ENCODE assay signal across 35 mouse cellular contexts in genomic region chr19:30490916-30491315, GRCm38 (mm10). TPM values are rescaled to one million over a fixed set of nuclear protein-coding genes. Genes with fewer than 3 reads are reported as not detected.
DNase-seq lines count a peak whose midpoint lies in the region; ATAC-seq and TF ChIP-seq lines count a peak whose summit lies in the region.
"Had no signal": no experiment of that assay in that cellular context is flagged by ENCODE, and none has a peak within 500 bp of the region (broad histone marks: within the 10 kb centered on the region; RNA-seq: fewer than 3 reads in every experiment).

No protein-coding gene starts in this region.

- no peak for ATAC-seq in heart, embryonic 14.5 days (ENCODE audit: insufficient number of reproducible peaks, insufficient read depth, low FRiP score, low read depth)
- ATAC-seq in lung, embryonic 14.5 days (ENCODE audit: insufficient read depth) = no peak
- ATAC-seq in common myeloid progenitor, adult 5-6 weeks (replicated peaks; ENCODE audit: low read depth, poor library complexity, severe bottlenecking) = peak; percentile 54; the same call in 1 of the 2 replicates
- ATAC-seq in hindbrain, embryonic 14.5 days (ENCODE audit: low FRiP score) = no peak
- ATAC-seq: activated CD4-positive, CD25-positive, alpha-beta regulatory T cell, adult 4 months; CD4-positive, CD25-positive, alpha-beta regulatory T cell, adult 4 months; forebrain, embryonic 14.5 days; inflammation-experienced regulatory T-cells, adult 6 months had no signal

- TF ChIP-seq POLR2A in lung, adult 2 months (IDR thresholded peaks at IDR 0.05; ENCODE audit: borderline replicate concordance, extremely low read depth, low read depth, low read length) = no peak

- H3K9ac ChIP-seq in heart, embryonic 14.5 days (ENCODE audit: low read length) = no peak overlapping the region
- no peak overlapping the region for H3K9ac ChIP-seq in lung, embryonic 14.5 days
- no peak overlapping the region for H3K9ac ChIP-seq in hindbrain, embryonic 14.5 days
- H3K9ac ChIP-seq: embryonic facial prominence, embryonic 15.5 days; hindbrain, embryonic 15.5 days; limb, embryonic 13.5 days; liver, embryonic 13.5 days; lung, embryonic 15.5 days; midbrain, embryonic 12.5 days had no signal

- H3K27ac ChIP-seq in heart, embryonic 14.5 days (replicated peaks in 1 of 2; ENCODE audit: control insufficient read depth in 1 of 2, insufficient read depth in 1 of 2, low read depth in 2 of 2, low read length in 2 of 2) = no peak overlapping the region
- no peak overlapping the region for H3K27ac ChIP-seq in lung, embryonic 14.5 days (ENCODE audit: low read depth)
- no peak overlapping the region for H3K27ac ChIP-seq in hindbrain, embryonic 14.5 days
- H3K27ac ChIP-seq: embryonic facial prominence, embryonic 10.5 days; embryonic facial prominence, embryonic 15.5 days; hindbrain, embryonic 15.5 days; layer of hippocampus, adult 2 months; left cerebral cortex, adult 2 months; limb, embryonic 13.5 days; liver, embryonic 13.5 days; lung, embryonic 15.5 days; midbrain, embryonic 12.5 days had no signal

- peaks cover 0 to 4% of the 10 kb centered on the region in 2 experiments; a peak in 3 of 4 replicates for H3K4me1 ChIP-seq in heart, embryonic 14.5 days (ENCODE audit: control insufficient read depth in 2 of 2, insufficient read depth in 2 of 2, low read length in 2 of 2)
- no peaks in the 10 kb centered on the region for H3K4me1 ChIP-seq in lung, embryonic 14.5 days (ENCODE audit: insufficient read depth)
- H3K4me1 ChIP-seq in lung, adult 2 months (ENCODE audit: control insufficient read depth, insufficient read depth, low read length) = no peaks in the 10 kb centered on the region
- no peaks in the 10 kb centered on the region for H3K4me1 ChIP-seq in hindbrain, embryonic 14.5 days (replicated peaks; ENCODE audit: control insufficient read depth, insufficient read depth, low read length)
- H3K4me1 ChIP-seq: embryonic facial prominence, embryonic 15.5 days; hindbrain, embryonic 15.5 days; liver, embryonic 13.5 days; lung, embryonic 15.5 days; midbrain, embryonic 12.5 days had no signal

- WGBS in heart, embryonic 14.5 days = 15% methylated on average over 9 of the region's 9 CpGs
- WGBS in lung, embryonic 14.5 days = 35% methylated on average over 9 of the region's 9 CpGs
- WGBS in lung, adult 2 months = 43% methylated on average over 9 of the region's 9 CpGs
- WGBS in hindbrain, embryonic 14.5 days = 60% methylated on average over 9 of the region's 9 CpGs

- no peak for DNase-seq in heart, adult 11 months
- peak; percentile 30 for DNase-seq in lung, embryonic 14.5 days
- no peak for DNase-seq in lung, adult 2 months
- DNase-seq in liver = no peak
- no peak for DNase-seq in hindbrain, embryonic 14.5 days (ENCODE audit: low spot score)
- DNase-seq: adrenal gland, adult 2 months; adrenal gland, postnatal 36 days; cerebellum, adult 2 months; cerebellum, postnatal 14 days; gastrocnemius, postnatal 14 days; kidney, adult 11 months; kidney, postnatal 36 days; liver, embryonic 13.5 days; lung, postnatal 36 days; thymus, adult 2 months; thymus, postnatal 36 days had no signal

- no peaks in the 10 kb centered on the region for H3K27me3 ChIP-seq in heart, embryonic 14.5 days (ENCODE audit: control insufficient read depth, insufficient read depth, low read length)
- no peaks in the 10 kb centered on the region for H3K27me3 ChIP-seq in lung, embryonic 14.5 days (ENCODE audit: insufficient read depth, low read length)
- H3K27me3 ChIP-seq in hindbrain, embryonic 14.5 days (ENCODE audit: control insufficient read depth, insufficient read depth, low read length) = no peaks in the 10 kb centered on the region
- H3K27me3 ChIP-seq: embryonic facial prominence, embryonic 15.5 days; hindbrain, embryonic 15.5 days; limb, embryonic 13.5 days; liver, embryonic 13.5 days; lung, embryonic 15.5 days; midbrain, embryonic 12.5 days had no signal

- H3K4me2 ChIP-seq in heart, embryonic 14.5 days (ENCODE audit: low read length) = peak overlapping the region; percentile 45
- 0 out of 2 replicates have a peak overlapping the region, but pooled peaks have one; percentile 4 for H3K4me2 ChIP-seq in lung, embryonic 14.5 days
- H3K4me2 ChIP-seq in hindbrain, embryonic 14.5 days (replicated peaks) = no peak overlapping the region
- H3K4me2 ChIP-seq: embryonic facial prominence, embryonic 15.5 days; hindbrain, embryonic 15.5 days; limb, embryonic 13.5 days; liver, embryonic 13.5 days; lung, embryonic 15.5 days; midbrain, embryonic 12.5 days had no signal

- H3K9me3 ChIP-seq in heart, embryonic 14.5 days (ENCODE audit: control insufficient read depth, low read length) = no peaks in the 10 kb centered on the region
- H3K9me3 ChIP-seq in lung, embryonic 14.5 days (ENCODE audit: low read depth, low read length) = no peaks in the 10 kb centered on the region
- no peaks in the 10 kb centered on the region for H3K9me3 ChIP-seq in hindbrain, embryonic 14.5 days (ENCODE audit: control insufficient read depth, low read length)
- H3K9me3 ChIP-seq: embryonic facial prominence, embryonic 10.5 days; embryonic facial prominence, embryonic 15.5 days; hindbrain, embryonic 15.5 days; limb, embryonic 13.5 days; liver, embryonic 13.5 days; lung, embryonic 15.5 days; midbrain, embryonic 12.5 days had no signal

- no peak overlapping the region for H3K4me3 ChIP-seq in heart, embryonic 14.5 days (ENCODE audit: control insufficient read depth in 1 of 2, insufficient read depth in 1 of 2, low read depth in 1 of 2, low read length in 2 of 2)
- H3K4me3 ChIP-seq in lung, embryonic 14.5 days (ENCODE audit: low read depth, low read length) = no peak overlapping the region
- no peak overlapping the region for H3K4me3 ChIP-seq in lung, adult 2 months (replicated peaks; ENCODE audit: extremely low read depth, low read depth, low read length)
- H3K4me3 ChIP-seq in hindbrain, embryonic 14.5 days (replicated peaks; ENCODE audit: low read length) = no peak overlapping the region
- H3K4me3 ChIP-seq: embryonic facial prominence, embryonic 10.5 days; embryonic facial prominence, embryonic 15.5 days; hindbrain, embryonic 15.5 days; layer of hippocampus, adult 2 months; left cerebral cortex, adult 2 months; limb, embryonic 13.5 days; liver, embryonic 13.5 days; lung, embryonic 15.5 days; midbrain, embryonic 12.5 days had no signal

- no peak for TF ChIP-seq CTCF in lung, embryonic 14.5 days (IDR thresholded peaks at IDR 0.05; ENCODE audit: low read depth)
- TF ChIP-seq CTCF in lung, adult 2 months (IDR thresholded peaks at IDR 0.05; ENCODE audit: insufficient read depth, low read length) = no peak

- H3K36me3 ChIP-seq in heart, embryonic 14.5 days (ENCODE audit: control insufficient read depth, insufficient read depth, low read length) = no peaks in the 10 kb centered on the region
- no peaks in the 10 kb centered on the region for H3K36me3 ChIP-seq in lung, embryonic 14.5 days (ENCODE audit: insufficient read depth)
- no peaks in the 10 kb centered on the region for H3K36me3 ChIP-seq in hindbrain, embryonic 14.5 days (replicated peaks; ENCODE audit: control insufficient read depth, insufficient read depth)
- H3K36me3 ChIP-seq: embryonic facial prominence, embryonic 10.5 days; embryonic facial prominence, embryonic 15.5 days; hindbrain, embryonic 15.5 days; limb, embryonic 13.5 days; liver, embryonic 13.5 days; lung, embryonic 15.5 days; midbrain, embryonic 12.5 days had no signal

RNA-seq across cellular contexts. Expression of gene Dkk1, which starts 58.5 kb away (rescaled TPM):
- 0.08 and 0.28 TPM in 2 replicates for polyA plus RNA-seq in heart, embryonic 14.5 days (2014; fragmentation: Nextera tagmentation; extraction: Ambion mirVana)
- polyA plus RNA-seq in lung, embryonic 14.5 days (2014; fragmentation: Nextera tagmentation; extraction: Ambion mirVana) = 0.39 and 0.45 TPM in 2 replicates
- polyA plus RNA-seq in lung, adult 2 months (2012; rRNA removed) = not detected in 2 replicates
- not detected in 2 replicates for total RNA-seq in common myeloid progenitor, adult 5-6 weeks (2017)
- polyA plus RNA-seq in hindbrain, embryonic 14.5 days (2014; fragmentation: Nextera tagmentation; extraction: Ambion mirVana) = 1.1 and 1.2 TPM in 2 replicates
- total RNA-seq: adrenal gland, adult 2 months; adrenal gland, postnatal 36 days; gastrocnemius, postnatal 14 days; granulocyte monocyte progenitor cell, adult 5-6 weeks; hematopoietic stem cell, adult 5-6 weeks; layer of hippocampus, adult 2 months; layer of hippocampus, postnatal 14 days; left cerebral cortex, adult 2 months; left cerebral cortex, postnatal 25 days; megakaryocyte, adult 5-6 weeks had no signal
- polyA plus RNA-seq: activated CD4-positive, CD25-positive, alpha-beta regulatory T cell, adult 4 months; adrenal gland, adult 2 months; CD4-positive, CD25-positive, alpha-beta regulatory T cell, adult 4 months; inflammation-experienced regulatory T-cells, adult 6 months had no signal
